Mouse (Mus musculus) brain, embryonic 18.5 days (tissue): ENCODE results near the gene Nfkb2.

ENCODE experiments used
- DNase-seq: peaks from one replicate; pipeline ENCODE4 v3.0.0-alpha.2; 2012; ENCODE audit warnings: low read depth, low spot score

The Nfkb2 gene

DNA sequence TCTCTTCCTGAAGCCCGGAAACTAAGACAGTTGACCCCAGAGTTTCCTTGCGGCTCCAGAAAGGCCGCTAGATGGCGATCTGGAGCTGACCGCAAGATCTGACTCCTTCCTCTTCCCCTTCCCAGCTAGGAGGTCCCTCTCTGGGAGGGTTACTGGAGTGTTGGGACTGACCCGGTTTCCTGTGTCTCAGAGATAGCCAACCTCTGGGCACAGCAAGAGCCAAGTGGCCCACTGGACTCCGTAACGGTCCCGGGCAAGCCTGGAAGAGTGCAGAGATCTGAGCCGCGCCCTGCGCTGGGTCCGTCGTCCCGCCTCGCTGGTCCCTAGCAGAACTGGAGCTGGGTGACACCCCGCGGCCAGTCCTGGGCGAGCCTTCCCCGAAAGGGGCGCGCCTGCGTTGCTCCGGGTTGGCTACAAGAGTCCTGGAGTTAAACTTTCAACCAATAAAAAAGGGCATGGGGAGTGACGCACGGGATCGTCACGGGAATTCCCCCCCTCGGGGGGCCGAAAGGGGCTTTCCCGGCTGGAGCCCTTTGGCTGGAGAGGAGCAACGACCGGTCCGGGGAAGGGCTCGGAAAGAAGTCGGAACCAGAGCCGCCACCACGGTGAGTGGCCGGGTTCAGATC, at the start of gene Nfkb2:
TSS of gene Nfkb2 (plus strand) at position 105 of the 626 bp plus-strand sequence.
- DNase-seq: no peak

DNA sequence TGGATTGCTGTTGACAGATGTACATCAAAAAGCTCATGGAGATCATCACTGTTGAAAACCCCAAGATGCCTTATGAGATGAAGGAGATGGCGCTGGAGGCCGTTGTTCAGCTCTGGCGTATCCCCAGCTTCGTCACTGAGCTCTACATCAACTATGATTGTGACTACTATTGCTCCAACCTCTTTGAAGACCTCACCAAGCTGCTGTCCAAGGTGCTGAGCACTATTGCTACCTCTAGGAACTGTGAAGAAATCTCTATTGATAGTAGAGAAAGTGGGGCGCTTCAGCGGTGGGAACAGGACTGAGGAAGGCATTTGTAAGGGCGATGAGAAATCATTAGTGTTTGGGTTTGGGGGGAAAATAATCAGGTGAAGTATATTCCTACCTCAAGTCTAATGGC, 39.4 kb upstream of the Nfkb2 start:
- DNase-seq: no peak

DNA sequence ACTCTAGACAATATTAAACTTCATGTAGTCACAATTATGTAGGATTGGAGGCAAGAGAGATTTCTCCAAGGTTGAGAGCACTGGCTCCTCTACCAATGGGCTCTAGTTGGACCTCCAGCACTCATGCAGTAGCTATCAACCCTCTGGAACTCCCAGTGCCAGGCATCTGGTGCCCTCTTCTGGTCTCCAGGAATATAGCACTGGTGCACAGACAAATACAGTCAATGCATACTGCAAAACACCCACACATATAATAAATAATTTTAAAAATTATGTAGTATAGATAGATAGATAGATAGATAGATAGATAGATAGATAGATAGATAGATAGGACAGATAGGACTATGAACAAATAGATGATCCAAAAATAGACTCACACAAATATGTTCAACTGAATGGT, 28.8 kb upstream of the Nfkb2 start:
- DNase-seq: no peak

DNA sequence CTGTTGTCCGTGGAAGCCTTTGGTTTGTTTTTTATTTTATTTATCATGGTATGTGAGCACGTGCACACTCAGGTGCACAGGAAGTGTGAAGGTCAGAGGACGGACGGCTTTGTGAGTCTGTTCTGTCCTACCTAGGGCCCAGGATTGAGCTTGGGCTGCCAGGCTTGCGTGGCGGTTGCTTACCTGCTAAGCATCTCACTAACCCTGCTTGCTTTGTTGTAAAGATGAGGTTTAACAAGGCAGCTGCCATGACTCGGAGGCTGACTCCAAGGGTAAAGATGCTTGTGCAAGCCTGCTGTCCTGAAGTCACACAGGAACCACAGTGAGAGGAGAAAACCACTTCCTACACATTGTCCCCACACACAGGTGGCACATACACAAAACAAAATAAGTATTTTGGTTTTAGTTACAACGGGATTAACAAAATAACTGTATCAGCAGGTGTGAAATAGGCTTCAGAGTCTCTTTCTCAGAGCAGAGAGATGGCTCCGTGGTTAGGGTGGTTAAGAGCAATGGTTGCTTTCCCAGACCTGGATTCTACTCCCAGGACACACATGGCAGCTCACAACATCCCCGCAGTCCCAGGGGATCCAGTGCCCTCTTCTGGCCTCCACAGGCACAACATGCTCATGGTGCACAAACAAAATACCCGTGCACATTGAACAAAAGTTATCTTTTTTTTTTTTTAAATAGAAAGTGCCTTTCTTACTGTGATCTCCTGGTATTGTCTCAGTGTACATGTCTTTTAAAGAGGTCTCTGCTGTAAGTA, 21.9 kb upstream of the Nfkb2 start:
- DNase-seq: no peak

DNA sequence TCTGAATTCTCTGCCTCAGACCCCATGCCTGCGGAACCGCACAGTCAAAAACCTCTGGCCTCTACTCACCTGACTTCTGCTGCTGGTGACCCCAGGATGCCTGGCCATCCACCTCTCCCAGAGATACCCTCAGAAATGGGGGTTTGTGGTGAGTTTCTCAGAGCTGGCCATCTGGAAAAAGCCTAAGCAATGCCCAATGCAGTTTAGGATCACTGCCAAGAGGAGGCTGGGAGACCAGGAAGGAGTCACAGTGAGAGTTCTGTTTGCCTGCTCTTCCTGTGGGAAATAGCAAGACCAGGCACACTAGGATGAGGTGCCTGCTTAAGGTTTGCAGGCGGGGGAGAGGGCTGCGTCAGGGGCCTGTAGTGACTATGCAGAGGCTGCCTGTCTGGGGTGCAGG, 19.4 kb upstream of the Nfkb2 start:
- no peak for DNase-seq

DNA sequence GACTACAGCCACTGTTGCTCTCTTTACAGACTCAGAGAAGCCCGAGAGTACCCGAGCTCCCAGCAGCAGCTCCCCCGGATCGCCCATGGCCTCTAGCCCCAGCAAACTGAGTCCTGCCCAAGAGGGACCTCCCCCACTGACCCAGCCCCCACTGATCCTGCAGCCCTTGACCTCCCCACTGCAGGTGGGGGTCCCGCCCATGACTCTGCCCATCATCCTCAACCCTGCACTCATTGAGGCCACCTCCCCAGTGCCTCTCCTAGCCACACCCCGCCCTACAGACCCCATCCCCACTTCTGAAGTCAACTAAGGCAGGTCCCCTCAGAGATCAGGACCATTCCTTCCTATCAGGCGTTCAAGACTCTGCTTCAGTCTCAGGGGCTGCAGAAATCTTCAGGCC, 18.5 kb upstream of the Nfkb2 start:
- no peak for DNase-seq

DNA sequence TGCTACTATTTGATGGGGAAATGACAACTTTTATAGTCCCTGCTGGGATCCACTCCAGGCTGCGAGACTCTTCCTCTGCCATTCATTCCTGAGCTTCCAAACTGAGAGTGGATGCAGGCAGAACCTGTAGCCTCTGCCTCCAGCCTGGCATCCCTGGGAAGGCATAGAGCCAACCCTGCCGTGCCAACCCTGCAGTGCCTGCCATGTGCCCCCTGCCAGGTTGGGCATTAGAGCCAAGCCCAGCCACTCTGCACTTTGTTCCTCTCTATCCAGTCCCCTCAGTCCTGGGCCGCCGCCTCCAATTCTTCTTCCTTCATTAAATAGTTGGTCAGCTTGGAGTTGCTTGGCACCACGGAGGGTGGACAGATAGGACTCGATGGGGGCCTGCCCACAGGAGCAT, 18.1 kb upstream of the Nfkb2 start:
- no peak for DNase-seq

DNA sequence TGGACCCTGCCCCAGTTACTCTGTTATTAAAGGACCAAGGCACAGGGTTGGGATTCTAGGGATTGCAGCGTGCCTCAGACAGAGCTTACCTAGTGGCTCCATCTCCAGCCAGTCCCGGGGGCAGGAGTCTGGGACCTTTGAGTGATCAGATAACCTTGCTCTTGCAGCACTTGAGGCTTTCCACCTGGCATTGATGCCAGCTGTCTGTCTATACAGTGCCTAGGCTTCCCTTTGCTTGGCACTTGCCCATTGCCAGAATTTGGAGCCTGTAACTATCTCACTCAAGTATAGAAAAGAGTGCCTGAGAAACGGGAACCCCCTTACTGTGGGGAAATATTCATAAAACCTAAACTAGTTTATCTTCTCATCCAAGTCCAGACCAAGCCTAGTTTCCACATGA, 17.2 kb upstream of the Nfkb2 start:
- DNase-seq: no peak

DNA sequence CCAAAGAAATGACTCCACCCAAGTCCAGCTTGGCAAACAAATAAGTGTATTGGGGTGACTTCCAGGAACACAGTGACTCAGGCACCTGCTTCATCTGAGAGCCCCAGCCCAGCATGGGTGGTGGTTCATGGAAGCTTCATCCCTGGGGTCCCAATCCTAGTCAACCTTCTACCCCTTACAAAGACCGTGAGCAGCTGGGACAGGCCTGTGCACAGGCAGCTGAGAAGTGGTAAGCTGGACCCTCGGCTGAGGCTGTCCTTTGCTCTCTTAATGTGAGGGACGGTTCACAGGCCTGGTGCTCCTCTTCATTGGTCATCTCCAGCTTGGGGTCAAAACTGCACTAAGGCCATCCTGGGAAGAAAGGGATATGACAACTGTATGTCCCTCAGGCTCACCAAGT, 16.6 kb upstream of the Nfkb2 start:
- DNase-seq: no peak

DNA sequence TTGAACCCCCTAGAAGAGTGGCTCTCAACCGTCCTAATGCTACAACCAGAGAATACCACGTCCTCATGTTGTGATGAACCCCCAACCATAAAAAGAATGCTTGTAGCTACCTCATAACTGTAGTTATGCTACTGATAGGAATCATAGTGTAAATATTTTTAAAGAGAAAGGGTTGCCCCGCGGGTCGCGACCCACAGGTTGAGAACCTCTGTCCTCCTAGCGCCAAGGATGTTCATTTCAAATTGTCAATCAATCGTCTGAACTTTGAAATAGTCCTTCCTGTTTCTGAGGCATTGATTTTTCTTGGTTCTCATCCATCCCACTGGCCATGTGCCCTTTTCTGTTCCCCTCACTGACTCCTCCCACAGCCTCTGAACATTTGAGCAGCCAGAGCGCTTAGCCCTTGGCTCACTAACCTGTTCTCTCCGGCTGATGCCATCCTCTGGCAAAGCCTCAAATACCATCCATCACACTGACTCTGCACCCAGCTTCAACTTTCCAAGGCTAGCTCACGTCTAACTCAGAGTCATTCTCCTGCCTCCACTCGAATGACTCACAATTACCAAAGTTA, 13.5 kb upstream of the Nfkb2 start:
- no peak for DNase-seq

DNA sequence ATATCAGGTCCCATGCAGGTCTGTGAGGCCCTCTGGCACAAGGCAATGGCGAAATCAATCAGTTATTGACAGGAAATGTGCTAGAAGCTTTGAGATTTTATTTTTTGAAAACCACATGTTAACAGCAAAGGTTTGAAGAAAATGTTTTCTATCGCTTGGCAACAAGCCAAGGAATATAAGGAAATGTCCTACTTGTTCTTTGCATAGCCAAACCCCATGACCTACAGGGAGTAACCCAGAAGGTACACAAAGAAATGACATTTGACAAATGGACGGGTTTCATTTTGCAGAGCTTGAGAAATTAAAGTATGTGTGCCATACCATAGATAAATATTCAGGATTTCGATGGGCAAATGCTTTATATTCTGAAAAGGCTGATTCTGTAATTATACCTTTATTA, 7.2 kb upstream of the Nfkb2 start:
- no peak for DNase-seq

DNA sequence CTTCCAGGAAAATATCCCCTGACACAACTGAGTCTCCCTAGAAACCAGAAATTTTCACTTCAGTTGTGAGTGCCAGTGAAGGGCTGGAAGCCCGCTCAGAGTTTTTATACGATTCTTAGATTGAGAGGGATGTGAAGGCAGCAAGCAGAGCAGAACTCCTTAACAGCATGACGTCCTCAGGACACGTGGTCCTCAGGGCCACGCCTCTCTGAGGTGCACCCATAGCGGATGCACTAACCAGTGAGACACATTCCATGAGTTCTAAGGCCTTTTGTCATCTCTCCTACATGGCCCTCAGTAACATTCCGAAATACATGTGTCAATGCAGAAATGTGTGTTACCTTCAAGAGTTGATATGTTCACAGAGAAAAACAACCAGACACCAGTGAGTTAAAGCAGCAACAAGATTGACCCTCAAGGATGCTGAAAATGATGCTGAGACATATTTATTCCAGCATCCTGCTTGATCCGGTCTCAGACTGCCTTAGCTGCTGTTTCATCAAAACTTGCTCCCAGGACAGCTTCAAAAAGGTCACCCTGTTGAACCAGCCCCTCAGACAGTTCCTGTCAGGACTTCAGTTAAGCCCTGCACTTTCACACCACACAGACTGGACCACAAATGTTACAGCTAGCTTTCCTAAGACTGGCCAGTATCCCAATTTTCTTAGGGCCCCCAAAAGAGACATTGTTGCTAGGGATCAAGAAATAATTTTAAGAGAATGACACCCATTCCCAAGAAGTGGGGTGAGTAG, 3.6 kb upstream of the Nfkb2 start:
- DNase-seq: no peak

DNA sequence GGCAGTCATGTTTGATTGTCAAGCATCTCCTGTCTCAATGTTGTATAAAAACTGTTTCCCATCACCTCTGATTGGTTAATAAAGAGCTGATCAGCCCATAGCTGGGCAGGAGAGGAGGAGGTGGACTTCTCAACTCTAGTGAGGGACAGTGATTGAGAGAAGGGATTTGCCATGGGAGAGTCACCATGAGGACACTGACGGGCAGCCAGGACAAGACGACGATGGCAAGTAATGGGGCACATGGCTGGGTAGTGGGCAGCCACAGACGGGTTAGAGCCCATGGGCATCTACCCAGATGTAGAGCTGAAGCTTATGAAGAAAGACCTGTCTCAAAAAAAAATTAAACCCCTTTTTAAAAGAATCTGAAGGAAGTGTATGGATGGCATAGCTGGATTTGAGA, 1.6 kb upstream of the Nfkb2 start:
- DNase-seq: no peak

DNA sequence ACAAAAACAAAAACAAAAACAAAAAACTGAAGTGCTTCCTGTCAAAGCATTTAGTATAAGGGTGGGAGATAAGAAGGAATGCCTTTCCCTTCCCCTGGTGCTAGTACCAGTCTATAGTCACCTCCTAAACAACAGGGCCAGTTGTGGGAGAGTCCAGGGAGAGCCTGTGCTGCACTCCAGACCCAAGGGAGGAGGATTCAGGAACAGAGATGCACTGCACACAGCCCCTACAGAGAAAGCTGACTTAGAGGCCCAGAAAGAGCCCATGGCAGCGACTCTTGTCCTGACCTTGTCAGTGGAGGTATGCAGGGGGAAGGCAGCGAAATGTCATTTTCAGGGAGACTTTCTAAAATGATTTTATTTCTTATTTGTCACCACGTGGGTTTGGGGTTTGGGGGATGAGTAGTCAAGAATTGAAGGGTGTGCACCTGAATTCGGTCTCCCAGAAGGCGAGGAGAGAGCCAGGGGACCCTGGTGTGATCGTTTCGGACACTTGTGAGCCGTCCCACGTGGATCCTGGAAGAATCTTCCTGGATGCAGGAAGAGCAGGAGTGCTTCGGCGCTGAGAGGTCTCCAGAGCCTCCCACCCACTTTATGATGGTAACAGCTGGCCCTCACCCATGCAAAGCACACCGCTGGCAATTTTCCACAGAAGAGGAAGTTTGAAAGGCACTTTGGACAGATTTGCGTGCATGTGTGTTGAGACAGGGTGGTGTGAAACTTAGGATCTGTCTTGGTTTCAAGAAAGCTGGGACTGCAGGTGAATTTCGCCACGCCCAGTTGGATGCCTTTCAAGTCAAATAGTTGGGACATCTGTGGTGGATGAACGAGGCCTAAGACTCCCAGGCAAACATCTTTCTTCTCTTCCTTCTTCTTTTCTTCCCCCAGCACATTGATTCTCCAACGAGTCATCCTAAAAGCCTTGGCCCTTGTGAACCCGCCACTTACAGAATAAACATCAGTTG, 587 bp upstream of the Nfkb2 start:
- no peak for DNase-seq

DNA sequence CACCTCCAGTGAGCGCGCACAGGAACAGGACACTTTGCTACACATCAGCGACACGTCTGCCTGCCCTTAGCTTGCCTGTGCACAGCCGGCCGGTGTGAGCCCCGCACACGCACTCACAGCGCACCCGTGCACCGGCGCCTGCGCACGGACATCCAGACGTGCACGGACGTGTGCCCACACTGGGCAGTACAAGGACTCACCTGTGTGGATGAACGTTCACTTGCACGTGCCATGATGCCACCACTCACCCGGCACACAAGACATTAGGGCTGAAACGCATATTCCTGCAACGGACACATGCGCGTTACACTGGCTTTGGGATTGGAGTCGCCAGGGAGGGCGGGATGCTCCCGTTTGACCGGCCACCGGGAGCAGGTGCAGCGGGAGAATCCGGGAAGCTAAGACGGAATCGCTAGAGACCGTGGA, 801 bp downstream of the Nfkb2 start:
- DNase-seq: no peak

DNA sequence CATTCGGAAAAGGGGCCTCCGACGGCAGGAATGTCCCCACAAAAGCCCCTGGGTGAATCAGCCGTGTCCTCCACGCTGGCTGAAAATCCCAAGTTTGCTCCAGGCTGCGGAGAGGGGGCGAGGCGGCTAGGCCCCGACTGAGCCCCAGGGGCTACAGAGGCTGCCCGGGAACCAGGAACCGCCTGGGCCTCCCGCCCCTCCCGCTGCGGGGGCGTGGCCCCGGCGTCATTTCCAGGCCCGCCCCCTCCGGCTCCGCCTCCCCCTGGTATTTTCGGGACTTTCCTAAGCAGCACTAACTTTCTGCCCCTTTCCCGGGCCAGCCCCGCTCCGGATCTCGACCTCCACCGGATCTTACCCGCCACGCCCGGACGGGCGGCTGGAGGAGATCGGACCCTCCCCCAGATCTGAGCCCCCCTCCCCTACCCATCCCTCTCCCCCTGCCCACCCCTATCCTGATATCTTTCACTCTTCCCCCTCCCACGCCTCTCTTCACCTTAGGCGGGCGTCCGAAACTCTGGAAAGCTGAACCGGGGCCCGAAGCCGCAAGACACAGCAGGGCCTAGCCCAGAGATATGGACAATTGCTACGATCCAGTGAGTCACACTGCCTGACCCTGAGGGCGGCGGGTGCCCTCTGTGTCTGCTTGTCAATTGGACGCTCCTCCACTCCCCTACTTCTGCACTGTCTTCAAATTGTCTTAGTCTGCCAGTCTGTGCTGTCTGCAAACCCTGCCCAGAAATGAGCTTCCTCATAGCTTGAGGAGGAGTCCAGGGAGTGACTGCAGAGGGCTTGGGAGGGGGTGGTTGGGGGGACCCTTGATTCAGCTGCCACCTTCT, 1.5 kb downstream of the Nfkb2 start:
- DNase-seq: no peak

DNA sequence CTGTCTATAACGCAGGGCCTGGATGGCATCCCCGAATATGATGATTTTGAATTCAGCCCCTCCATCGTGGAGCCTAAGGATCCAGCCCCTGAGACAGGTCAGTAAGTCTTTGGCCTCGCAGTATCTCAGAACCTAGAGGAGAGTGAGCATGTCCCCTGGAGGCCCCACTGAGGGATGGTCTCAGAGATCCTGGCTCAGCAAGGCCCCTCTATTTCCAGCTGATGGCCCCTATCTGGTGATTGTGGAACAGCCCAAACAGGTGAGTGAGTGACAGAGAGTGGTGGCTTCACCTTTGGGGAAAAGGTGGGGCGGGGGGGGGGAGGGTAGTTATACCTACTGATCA, 2.1 kb downstream of the Nfkb2 start:
- no peak for DNase-seq

DNA sequence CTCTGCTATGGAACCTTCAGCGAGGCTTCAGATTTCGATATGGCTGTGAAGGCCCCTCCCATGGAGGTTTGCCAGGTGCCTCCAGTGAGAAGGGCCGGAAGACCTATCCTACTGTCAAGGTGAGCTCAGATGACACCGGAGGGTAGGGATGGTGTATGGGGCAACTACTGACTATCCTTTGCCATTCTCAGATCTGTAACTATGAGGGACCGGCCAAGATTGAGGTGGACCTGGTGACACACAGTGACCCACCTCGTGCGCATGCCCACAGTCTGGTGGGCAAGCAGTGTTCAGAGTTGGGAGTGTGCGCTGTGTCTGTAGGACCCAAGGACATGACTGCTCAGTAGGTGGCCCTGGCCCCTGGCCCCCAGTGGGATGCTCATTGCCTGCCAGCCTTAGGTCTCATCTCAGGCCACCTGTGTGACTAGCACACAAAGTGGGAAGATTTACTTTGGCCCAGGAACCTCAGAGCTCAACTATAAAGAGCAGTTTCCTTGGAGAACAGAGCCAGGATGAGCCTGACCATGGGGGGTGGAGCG, 2.7 kb downstream of the Nfkb2 start:
- no peak for DNase-seq

DNA sequence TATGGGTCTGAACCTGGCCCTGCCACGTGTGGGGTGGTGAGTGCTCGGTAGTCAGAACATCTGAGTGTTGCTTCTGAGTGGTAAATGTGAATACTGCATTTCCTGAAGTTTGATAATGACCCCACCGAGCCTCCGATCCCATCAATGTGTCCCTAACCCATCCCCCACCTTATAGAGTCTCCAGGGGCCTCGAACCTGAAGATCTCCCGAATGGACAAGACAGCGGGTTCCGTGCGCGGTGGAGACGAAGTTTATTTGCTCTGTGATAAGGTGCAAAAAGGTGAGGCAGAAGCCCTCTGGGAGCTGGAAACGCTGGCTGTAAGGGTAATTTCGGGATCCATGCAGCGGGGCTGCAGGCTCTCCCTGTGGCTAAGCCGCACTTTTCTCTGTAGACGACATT, 3.7 kb downstream of the Nfkb2 start:
- DNase-seq: no peak

DNA sequence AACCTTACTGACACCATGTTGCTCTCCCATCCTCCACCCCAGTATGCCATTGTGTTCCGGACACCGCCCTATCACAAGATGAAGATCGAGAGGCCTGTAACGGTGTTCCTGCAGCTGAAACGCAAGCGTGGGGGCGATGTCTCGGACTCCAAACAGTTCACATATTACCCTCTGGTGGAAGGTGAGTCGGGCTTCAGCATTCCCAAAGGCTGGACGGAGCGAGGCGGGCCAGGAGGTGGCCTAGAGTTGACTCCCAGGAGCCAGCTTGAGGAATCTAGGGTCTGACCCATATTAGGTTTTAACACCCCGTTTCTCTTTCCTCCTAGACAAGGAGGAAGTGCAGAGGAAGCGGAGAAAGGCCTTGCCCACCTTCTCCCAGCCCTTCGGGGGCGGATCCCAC, 4.2 kb downstream of the Nfkb2 start:
- DNase-seq: no peak
